Mouse (Mus musculus) myocyte (in vitro differentiated cells): Measurements from ENCODE around the gene Slc13a3.

Experiments used
- E2F4 ChIP-seq: IDR thresholded peaks from one replicate; pipeline ENCODE4 v1.6.1; 2011; ENCODE audit warnings: mild to moderate bottlenecking, control low read depth, moderate library complexity; ENCODE audit not compliant: insufficient read depth
- MYOG ChIP-seq, 3 experiments: IDR thresholded peaks; one replicate each; pipeline ENCODE4 v1.6.1; 2011; ENCODE audit warnings: control low read depth in 2 of 3, low read depth in 2 of 3, mild to moderate bottlenecking in 2 of 3; ENCODE audit not compliant: insufficient read length in 2 of 3, control insufficient read depth in 1 of 3, insufficient read depth in 1 of 3
- POLR2A ChIP-seq: IDR thresholded peaks from one replicate; pipeline ENCODE4 v1.6.1; 2011; ENCODE audit warnings: low read depth, mild to moderate bottlenecking, control low read depth, moderate library complexity; ENCODE audit not compliant: insufficient read length
- POLR2AphosphoS2 ChIP-seq: IDR thresholded peaks from one replicate; pipeline ENCODE4 v1.6.1; 2011; ENCODE audit warnings: low read depth, control low read depth; ENCODE audit not compliant: insufficient read length
- SRF ChIP-seq: IDR thresholded peaks from one replicate; pipeline ENCODE4 v1.6.1; 2011; ENCODE audit warnings: low read depth; ENCODE audit not compliant: control insufficient read depth, insufficient read length
- TCF12 ChIP-seq: IDR thresholded peaks from one replicate; pipeline ENCODE4 v1.6.1; 2011; ENCODE audit warnings: mild to moderate bottlenecking, control low read depth; ENCODE audit not compliant: poor library complexity, insufficient read depth, severe bottlenecking
- USF1 ChIP-seq: IDR thresholded peaks from one replicate; pipeline ENCODE4 v1.6.1; 2011; ENCODE audit warnings: low read depth, mild to moderate bottlenecking, control low read depth, moderate library complexity

DNA sequence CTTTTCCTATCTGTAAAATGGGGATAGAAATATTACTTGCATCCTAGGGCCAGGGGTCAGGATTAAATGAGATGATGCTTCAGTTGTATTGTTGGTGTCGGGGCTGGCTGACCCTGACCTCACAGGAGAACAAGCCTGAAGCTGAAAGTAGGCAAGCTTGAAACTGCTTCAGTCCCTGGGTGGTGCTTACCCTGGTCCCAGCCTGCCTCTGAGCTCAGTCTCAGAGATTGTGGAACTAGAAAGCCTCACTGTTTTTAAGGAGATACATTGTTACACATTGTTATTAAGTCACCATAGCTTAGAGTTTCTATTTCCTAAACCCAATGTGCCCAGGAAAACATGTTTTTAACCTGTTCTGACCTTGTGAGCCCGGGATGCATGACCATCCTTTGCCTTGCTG lies 54.5 kb downstream of the Slc13a3 start:
- no peak for TF ChIP-seq E2F4
- TF ChIP-seq POLR2A, result no peak
- TF ChIP-seq USF1, result no peak
- TF ChIP-seq TCF12, result no peak
- no peak for TF ChIP-seq POLR2AphosphoS2
- no peak for TF ChIP-seq MYOG (IDR thresholded peaks at IDR 0.05; ENCODE audit: control insufficient read depth in 1 of 3, insufficient read depth in 1 of 3, insufficient read length in 2 of 3, low read depth in 2 of 3)
- no peak for TF ChIP-seq SRF
